10 mouse cellular contexts compared by ENCODE assay signal in the genomic region with DNA sequence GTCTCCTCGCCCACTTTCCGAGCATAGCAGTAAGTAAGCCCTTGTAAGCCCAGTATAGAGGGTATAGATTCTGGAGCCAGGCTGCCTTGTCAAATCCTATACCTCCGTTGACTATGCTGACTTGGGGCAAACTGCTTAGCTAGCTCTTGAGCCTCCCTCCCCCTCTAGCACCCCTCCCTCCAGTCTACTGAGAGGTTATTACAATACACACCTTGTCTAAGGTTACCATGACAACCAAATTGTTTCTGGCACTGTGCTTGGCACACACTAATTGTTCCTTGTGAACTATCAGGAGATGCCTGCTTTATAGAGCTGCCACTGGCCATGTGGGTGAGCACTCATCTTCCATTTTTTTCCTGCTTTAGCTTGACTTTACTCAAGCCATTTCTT. TPM values are rescaled to one million over a fixed set of nuclear protein-coding genes. Genes with fewer than 3 reads are reported as not detected.
DNase-seq lines count a peak whose midpoint lies in the region; ATAC-seq and TF ChIP-seq lines count a peak whose summit lies in the region.
"Had no signal": no experiment of that assay in that cellular context is flagged by ENCODE, and none has a peak within 500 bp of the region (broad histone marks: within the 10 kb centered on the region; RNA-seq: fewer than 3 reads in every experiment).

No protein-coding gene starts in this region.

- DNase-seq in hindbrain, embryonic 11.5 days (ENCODE audit: low spot score): peak; percentile 28
- no peak for DNase-seq in hindbrain, embryonic 10.5 days (ENCODE audit: low spot score)
- DNase-seq in MN1 (ENCODE audit: low spot score): peak; percentile 44
- DNase-seq in forebrain, postnatal 0 days: no peak
- DNase-seq in layer of hippocampus, adult 8-10 months (ENCODE audit: low spot score in 2 of 2): no peak
- no peak for DNase-seq in cerebellum, postnatal 14 days
- DNase-seq: cerebellum, adult 18-20 months; gastrocnemius, postnatal 14 days had no signal

- no peak overlapping the region for H3K9ac ChIP-seq in hindbrain, embryonic 11.5 days (ENCODE audit: low read depth, low read length)
- H3K9ac ChIP-seq in forebrain, postnatal 0 days: 0 out of 2 replicates have a peak overlapping the region, but pooled peaks have one; percentile 10

- H3K4me3 ChIP-seq in hindbrain, embryonic 11.5 days (ENCODE audit: low read depth, low read length): no peak overlapping the region
- H3K4me3 ChIP-seq in hindbrain, embryonic 10.5 days: no peak overlapping the region
- no peak overlapping the region for H3K4me3 ChIP-seq in forebrain, postnatal 0 days (ENCODE audit: low read depth, low read length)

- ATAC-seq in hindbrain, embryonic 11.5 days (ENCODE audit: low FRiP score): 0 out of 2 replicates have a peak, but pooled peaks have one; percentile 27
- peak; percentile 39 for ATAC-seq in forebrain, postnatal 0 days
- ATAC-seq in megakaryocyte-erythroid progenitor cell, adult 5-6 weeks (replicated peaks; ENCODE audit: low FRiP score, low TSS enrichment, poor library complexity, severe bottlenecking): peak; percentile 22
- no peak for ATAC-seq in megakaryocyte, adult 5-6 weeks (ENCODE audit: poor library complexity, severe bottlenecking)

- H3K36me3 ChIP-seq in hindbrain, embryonic 11.5 days (ENCODE audit: control insufficient read depth, insufficient read depth, low read length): peaks cover 28% of the 10 kb centered on the region
- H3K36me3 ChIP-seq in hindbrain, embryonic 10.5 days: peaks cover 60% of the 10 kb centered on the region
- peaks cover 57% of the 10 kb centered on the region for H3K36me3 ChIP-seq in forebrain, postnatal 0 days (ENCODE audit: insufficient read depth)

- no peaks in the 10 kb centered on the region for H3K9me3 ChIP-seq in hindbrain, embryonic 11.5 days (ENCODE audit: control insufficient read depth, low read length)
- no peaks in the 10 kb centered on the region for H3K9me3 ChIP-seq in hindbrain, embryonic 10.5 days
- no peaks in the 10 kb centered on the region for H3K9me3 ChIP-seq in forebrain, postnatal 0 days (ENCODE audit: low read length)

- H3K4me2 ChIP-seq in hindbrain, embryonic 11.5 days (replicated peaks; ENCODE audit: low read depth, low read length): no peak overlapping the region
- H3K4me2 ChIP-seq in forebrain, postnatal 0 days (ENCODE audit: low read depth): no peak overlapping the region

- no peak for TF ChIP-seq CTCF in forebrain, postnatal 0 days (IDR thresholded peaks at IDR 0.05; ENCODE audit: low read depth)

- no peaks in the 10 kb centered on the region for H3K4me1 ChIP-seq in hindbrain, embryonic 11.5 days (replicated peaks; ENCODE audit: control insufficient read depth, insufficient read depth, low read length)
- H3K4me1 ChIP-seq in hindbrain, embryonic 10.5 days (replicated peaks): no peaks in the 10 kb centered on the region
- 0 out of 2 replicates have a peak, but pooled peaks cover 4% of the 10 kb centered on the region for H3K4me1 ChIP-seq in forebrain, postnatal 0 days (ENCODE audit: insufficient read depth)

- WGBS in hindbrain, embryonic 11.5 days: 77% methylated on average over 3 of the region's 3 CpGs
- WGBS in hindbrain, embryonic 10.5 days: 73% methylated on average over 3 of the region's 3 CpGs
- WGBS in forebrain, postnatal 0 days: 53% methylated on average over 3 of the region's 3 CpGs

- no peak overlapping the region for H3K27ac ChIP-seq in hindbrain, embryonic 11.5 days (ENCODE audit: low read depth, low read length)
- no peak overlapping the region for H3K27ac ChIP-seq in hindbrain, embryonic 10.5 days
- H3K27ac ChIP-seq in forebrain, postnatal 0 days (ENCODE audit: low read depth, low read length): peak overlapping the region; percentile 54

- H3K27me3 ChIP-seq in hindbrain, embryonic 11.5 days (ENCODE audit: control insufficient read depth, insufficient read depth, low read length): no peaks in the 10 kb centered on the region
- H3K27me3 ChIP-seq in hindbrain, embryonic 10.5 days (ENCODE audit: insufficient read depth, poor library complexity, severe bottlenecking): no peaks in the 10 kb centered on the region
- H3K27me3 ChIP-seq in forebrain, postnatal 0 days (ENCODE audit: insufficient read depth, low read length): no peaks in the 10 kb centered on the region

RNA-seq across cellular contexts. Expression of a gene that starts 9.5 kb away (rescaled TPM):
- 8.6 and 13.8 TPM in 2 replicates for polyA plus RNA-seq in hindbrain, embryonic 11.5 days (2014; fragmentation: Nextera tagmentation; extraction: Ambion mirVana)
- 5.8 and 7.7 TPM in 2 replicates for polyA plus RNA-seq in hindbrain, embryonic 10.5 days (2016; fragmentation: Nextera tagmentation; extraction: Ambion mirVana)
- 21.5 and 25.7 TPM in 2 replicates for total RNA-seq in forebrain, postnatal 0 days (2014; rRNA removed)
- polyA plus RNA-seq in forebrain, postnatal 0 days (2015; fragmentation: Nextera tagmentation; extraction: Ambion mirVana): 19.2 and 23.5 TPM in 2 replicates
- total RNA-seq in megakaryocyte-erythroid progenitor cell, adult 5-6 weeks (2014; fragmentation: Nextera tagmentation): 26.4 and 41.6 TPM in 2 replicates
- total RNA-seq in megakaryocyte-erythroid progenitor cell, adult 5-6 weeks (2017): 35.0 and 36.7 TPM in 2 replicates
- total RNA-seq in megakaryocyte, adult 5-6 weeks (2015): 172 and 189 TPM in 2 replicates
- total RNA-seq in megakaryocyte, adult 5-6 weeks (2017): 145 and 152 TPM in 2 replicates
- total RNA-seq in layer of hippocampus, adult 8-10 months (2022): 10 to 100 TPM; 31.5 to 37.7 (median 34.2) TPM

RNA-seq across cellular contexts. Expression of a gene that starts 12.6 kb away (rescaled TPM):
- polyA plus RNA-seq in hindbrain, embryonic 11.5 days (2014; fragmentation: Nextera tagmentation; extraction: Ambion mirVana): 113 and 159 TPM in 2 replicates
- 131 and 135 TPM in 2 replicates for polyA plus RNA-seq in hindbrain, embryonic 10.5 days (2016; fragmentation: Nextera tagmentation; extraction: Ambion mirVana)
- total RNA-seq in forebrain, postnatal 0 days (2014; rRNA removed): 191 and 219 TPM in 2 replicates
- polyA plus RNA-seq in forebrain, postnatal 0 days (2015; fragmentation: Nextera tagmentation; extraction: Ambion mirVana): 122 and 129 TPM in 2 replicates
- 173 and 198 TPM in 2 replicates for total RNA-seq in megakaryocyte-erythroid progenitor cell, adult 5-6 weeks (2014; fragmentation: Nextera tagmentation)
- total RNA-seq in megakaryocyte-erythroid progenitor cell, adult 5-6 weeks (2017): 312 and 511 TPM in 2 replicates
- 287 and 312 TPM in 2 replicates for total RNA-seq in megakaryocyte, adult 5-6 weeks (2015)
- 286 and 353 TPM in 2 replicates for total RNA-seq in megakaryocyte, adult 5-6 weeks (2017)
- 100 to 1,000 TPM; 190 to 204 (median 197) TPM for total RNA-seq in layer of hippocampus, adult 8-10 months (2022)

RNA-seq across cellular contexts. Expression of a gene that starts 17.7 kb away (rescaled TPM):
- 0.26 and 0.32 TPM in 2 replicates for polyA plus RNA-seq in hindbrain, embryonic 11.5 days (2014; fragmentation: Nextera tagmentation; extraction: Ambion mirVana)
- 0.80 and 0.82 TPM in 2 replicates for polyA plus RNA-seq in hindbrain, embryonic 10.5 days (2016; fragmentation: Nextera tagmentation; extraction: Ambion mirVana)
- not detected in 2 replicates for total RNA-seq in forebrain, postnatal 0 days (2014; rRNA removed)
- 0.13 TPM in 1 of 2 replicates, not detected in the other for polyA plus RNA-seq in forebrain, postnatal 0 days (2015; fragmentation: Nextera tagmentation; extraction: Ambion mirVana)
- 6.2 and 15.1 TPM in 2 replicates for total RNA-seq in megakaryocyte-erythroid progenitor cell, adult 5-6 weeks (2014; fragmentation: Nextera tagmentation)
- total RNA-seq in megakaryocyte-erythroid progenitor cell, adult 5-6 weeks (2017): 0.75 and 5.8 TPM in 2 replicates
- total RNA-seq in megakaryocyte, adult 5-6 weeks (2015): 10.0 and 10.8 TPM in 2 replicates
- 3.7 and 6.9 TPM in 2 replicates for total RNA-seq in megakaryocyte, adult 5-6 weeks (2017)
- total RNA-seq in layer of hippocampus, adult 8-10 months (2022): 1 to 10 TPM in 2 of 4 experiments, not detected in 2; 2.6 to 3.6 TPM
- total RNA-seq: gastrocnemius, postnatal 14 days had no signal

RNA-seq across cellular contexts. Expression of a gene that starts 33.3 kb away (rescaled TPM):
- polyA plus RNA-seq in hindbrain, embryonic 11.5 days (2014; fragmentation: Nextera tagmentation; extraction: Ambion mirVana): not detected in 2 replicates
- polyA plus RNA-seq in hindbrain, embryonic 10.5 days (2016; fragmentation: Nextera tagmentation; extraction: Ambion mirVana): 0.11 and 0.24 TPM in 2 replicates
- 2.2 and 2.4 TPM in 2 replicates for total RNA-seq in forebrain, postnatal 0 days (2014; rRNA removed)
- 0.72 and 1.0 TPM in 2 replicates for polyA plus RNA-seq in forebrain, postnatal 0 days (2015; fragmentation: Nextera tagmentation; extraction: Ambion mirVana)
- total RNA-seq in megakaryocyte-erythroid progenitor cell, adult 5-6 weeks (2014; fragmentation: Nextera tagmentation): 0.81 and 2.9 TPM in 2 replicates
- not detected in 2 replicates for total RNA-seq in megakaryocyte-erythroid progenitor cell, adult 5-6 weeks (2017)
- total RNA-seq in megakaryocyte, adult 5-6 weeks (2015): 8.9 and 9.6 TPM in 2 replicates
- total RNA-seq in megakaryocyte, adult 5-6 weeks (2017): 12.4 and 18.3 TPM in 2 replicates
- total RNA-seq in layer of hippocampus, adult 8-10 months (2022): 1 to 10 TPM in 2 of 4 experiments, under 1 TPM in 2; 0.51 to 3.5 (median 2.1) TPM

RNA-seq across cellular contexts. Expression of a gene that starts 43.1 kb away (rescaled TPM):
- 0.29 and 0.94 TPM in 2 replicates for polyA plus RNA-seq in hindbrain, embryonic 11.5 days (2014; fragmentation: Nextera tagmentation; extraction: Ambion mirVana)
- polyA plus RNA-seq in hindbrain, embryonic 10.5 days (2016; fragmentation: Nextera tagmentation; extraction: Ambion mirVana): 0.30 and 0.98 TPM in 2 replicates
- total RNA-seq in forebrain, postnatal 0 days (2014; rRNA removed): 0.62 and 2.8 TPM in 2 replicates
- polyA plus RNA-seq in forebrain, postnatal 0 days (2015; fragmentation: Nextera tagmentation; extraction: Ambion mirVana): 1.5 and 1.7 TPM in 2 replicates
- 3.8 and 9.1 TPM in 2 replicates for total RNA-seq in megakaryocyte-erythroid progenitor cell, adult 5-6 weeks (2014; fragmentation: Nextera tagmentation)
- total RNA-seq in megakaryocyte-erythroid progenitor cell, adult 5-6 weeks (2017): 10.1 and 22.9 TPM in 2 replicates
- total RNA-seq in megakaryocyte, adult 5-6 weeks (2015): 105 and 109 TPM in 2 replicates
- total RNA-seq in megakaryocyte, adult 5-6 weeks (2017): 110 and 132 TPM in 2 replicates
- 1 to 10 TPM; 3.4 to 9.7 (median 6.0) TPM for total RNA-seq in layer of hippocampus, adult 8-10 months (2022)

Comparison
In these comparisons a context has a peak if more than half of its experiments do, and no peak if none do; other contexts are left out.
1. DNase-seq: peak in hindbrain, embryonic 11.5 days (single experiment) and MN1 (single experiment); none in hindbrain, embryonic 10.5 days (single experiment), forebrain, postnatal 0 days (single experiment), layer of hippocampus, adult 8-10 months (0 of 2) and cerebellum, postnatal 14 days (0 of 2).